Mouse (Mus musculus): Measurements from ENCODE around the gene Hoxb9. TPM values are rescaled to one million over a fixed set of nuclear protein-coding genes. Genes with fewer than 3 reads are reported as not detected.

Hoxb9 gene
- total and polyA plus RNA-seq, 3 experiments = not detected

GRCm38 (mm10) chr11:96324965-96325364, 53.7 kb downstream of the Hoxb9 start:
- Histone ChIP-seq H3K9ac (ENCODE audit: insufficient read depth, low read depth) (no peak overlapping the region), H3K27me3 (replicated peaks) (no peaks in the 10 kb centered on the region), H3K79me2 (replicated peaks; ENCODE audit: control insufficient read depth, extremely low read depth, insufficient read depth, poor library complexity, severe bottlenecking) (no peaks in the 10 kb centered on the region), H3K9me3 (replicated peaks; ENCODE audit: low read length) (no peaks in the 10 kb centered on the region), H3K4me3 (replicated peaks in 1 of 3; ENCODE audit: low read depth in 2 of 3, low read length in 2 of 3, poor library complexity in 1 of 3) (no peak overlapping the region), H3K4me2 (ENCODE audit: insufficient read depth, low read depth, poor library complexity, severe bottlenecking) (no peak overlapping the region), H3K36me3 (replicated peaks in 1 of 2; ENCODE audit: control insufficient read depth in 1 of 2, insufficient read depth in 1 of 2, low read length in 1 of 2) (peaks cover 0 to 9% of the 10 kb centered on the region in 2 experiments), H3K27ac (ENCODE audit: insufficient read depth, low read depth) (no peak overlapping the region), H3K4me1 (ENCODE audit: control insufficient read depth in 1 of 2, insufficient read depth in 2 of 2) (peaks cover 0 to 1% of the 10 kb centered on the region in 2 experiments; a peak in 1 of 4 replicates)
- dilution Hi-C loops (cut with MboI; ENCODE audit: extremely low pct_ligation_motif_present, extremely low pct_unique_long_range_greater_than_20kb, low sequenced_read_pairs) (no loop called here), in situ Hi-C loops (cut with MboI; ENCODE audit: low pct_ligation_motif_present, low pct_unique_long_range_greater_than_20kb, low sequenced_read_pairs) (loop anchor here (25.0 kb wide), 1 partner anchor 212 kb away; no protein-coding TSS in a partner anchor)
- no peak for TF ChIP-seq GABPA (IDR thresholded peaks at IDR 0.05; ENCODE audit: insufficient replicate concordance, low read depth, low read length)
- no peak for TF ChIP-seq MEF2A (IDR thresholded peaks at IDR 0.05; ENCODE audit: borderline replicate concordance, low read depth, low read length)
- TF ChIP-seq EP300 (IDR thresholded peaks at IDR 0.05; ENCODE audit: low read length) = no peak
- no peak for TF ChIP-seq NRF1 (IDR thresholded peaks at IDR 0.05; ENCODE audit: low read depth, low read length)
- no peak for TF ChIP-seq USF1 (IDR thresholded peaks at IDR 0.05; ENCODE audit: low read depth, low read length)
- TF ChIP-seq KAT2A (IDR thresholded peaks at IDR 0.05; ENCODE audit: insufficient replicate concordance, low read length) = no peak
- no peak for TF ChIP-seq CHD1 (IDR thresholded peaks at IDR 0.05; ENCODE audit: low read depth, low read length)
- TF ChIP-seq HCFC1 (IDR thresholded peaks at IDR 0.05; ENCODE audit: low read depth, low read length) = no peak
- TF ChIP-seq IRF4 (IDR thresholded peaks at IDR 0.05; ENCODE audit: low read depth, low read length) = no peak
- TF ChIP-seq ZNF384 (IDR thresholded peaks at IDR 0.05; ENCODE audit: low read depth, low read length) = no peak
- no peak for TF ChIP-seq ZC3H11A (IDR thresholded peaks at IDR 0.05; ENCODE audit: low read depth, low read length)
- no peak for TF ChIP-seq ETS1 (conservative IDR thresholded peaks at IDR 0.05; ENCODE audit: low read depth, low read length)
- DNase-seq (ENCODE audit: extremely low read depth) = no peak

GRCm38 (mm10) chr11:96325747-96326212, 54.5 kb downstream of the Hoxb9 start:
- Histone ChIP-seq H3K4me2 (ENCODE audit: insufficient read depth, low read depth, poor library complexity, severe bottlenecking) (no peak overlapping the region), H3K9ac (ENCODE audit: insufficient read depth, low read depth) (no peak overlapping the region), H3K4me3 (replicated peaks in 1 of 3; ENCODE audit: low read depth in 2 of 3, low read length in 2 of 3, poor library complexity in 1 of 3) (no peak overlapping the region), H3K27ac (ENCODE audit: insufficient read depth, low read depth) (no peak overlapping the region), H3K36me3 (replicated peaks in 1 of 2; ENCODE audit: control insufficient read depth in 1 of 2, insufficient read depth in 1 of 2, low read length in 1 of 2) (peaks cover 0 to 4% of the 10 kb centered on the region in 2 experiments), H3K27me3 (replicated peaks) (no peaks in the 10 kb centered on the region), H3K9me3 (replicated peaks; ENCODE audit: low read length) (no peaks in the 10 kb centered on the region), H3K79me2 (replicated peaks; ENCODE audit: control insufficient read depth, extremely low read depth, insufficient read depth, poor library complexity, severe bottlenecking) (no peaks in the 10 kb centered on the region), H3K4me1 (ENCODE audit: control insufficient read depth in 1 of 2, insufficient read depth in 2 of 2) (no peaks in the 10 kb centered on the region)
- TF ChIP-seq PAX5 (IDR thresholded peaks at IDR 0.05; ENCODE audit: low read length) = no peak
- no peak for TF ChIP-seq IRF4 (IDR thresholded peaks at IDR 0.05; ENCODE audit: low read depth, low read length)
- TF ChIP-seq MEF2A (IDR thresholded peaks at IDR 0.05; ENCODE audit: borderline replicate concordance, low read depth, low read length) = no peak
- no peak for TF ChIP-seq ZMIZ1 (IDR thresholded peaks at IDR 0.05; ENCODE audit: low read depth, low read length)
- TF ChIP-seq ELF1 (IDR thresholded peaks at IDR 0.05; ENCODE audit: low read depth, low read length) = no peak
- no peak for TF ChIP-seq EP300 (IDR thresholded peaks at IDR 0.05; ENCODE audit: low read length)
- TF ChIP-seq MYC (IDR thresholded peaks at IDR 0.05; ENCODE audit: low read depth, low read length) = no peak
- TF ChIP-seq HCFC1 (IDR thresholded peaks at IDR 0.05; ENCODE audit: low read depth, low read length) = no peak
- no peak for TF ChIP-seq JUN (IDR thresholded peaks at IDR 0.05; ENCODE audit: insufficient read depth, low read depth, low read length)
- TF ChIP-seq KAT2A (IDR thresholded peaks at IDR 0.05; ENCODE audit: insufficient replicate concordance, low read length) = no peak
- TF ChIP-seq MXI1 (IDR thresholded peaks at IDR 0.05; ENCODE audit: low read depth, low read length) = no peak
- in situ Hi-C loops (cut with MboI; ENCODE audit: low pct_ligation_motif_present, low pct_unique_long_range_greater_than_20kb, low sequenced_read_pairs) = no loop called here
- dilution Hi-C loops (cut with MboI; ENCODE audit: extremely low pct_ligation_motif_present, extremely low pct_unique_long_range_greater_than_20kb, low sequenced_read_pairs) = no loop called here
- no peak for DNase-seq (ENCODE audit: extremely low read depth)

Other genes with a start within 250 kb of the Hoxb9 start
- gene Gip, start 246.9 kb upstream of the Hoxb9 start, total RNA-seq (2012; rRNA removed) = not detected in 2 replicates
- gene Gip, start 246.9 kb upstream of the Hoxb9 start, total RNA-seq (2014; rRNA removed) = not detected in 2 replicates
- gene Gip, start 246.9 kb upstream of the Hoxb9 start, polyA plus RNA-seq (2012; ENCODE audit: insufficient read length, low read depth) = not detected in 2 replicates
- gene Snf8, start 236.6 kb upstream of the Hoxb9 start, total RNA-seq (2012; rRNA removed) = 113 and 133 TPM in 2 replicates
- gene Snf8, start 236.6 kb upstream of the Hoxb9 start, total RNA-seq (2014; rRNA removed) = 66.9 and 70.8 TPM in 2 replicates
- gene Snf8, start 236.6 kb upstream of the Hoxb9 start, polyA plus RNA-seq (2012; ENCODE audit: insufficient read length, low read depth) = 199 and 208 TPM in 2 replicates
- 51.3 and 60.4 TPM in 2 replicates for gene Ube2z, start 206.1 kb upstream of the Hoxb9 start, total RNA-seq (2012; rRNA removed)
- 62.1 and 64.2 TPM in 2 replicates for gene Ube2z, start 206.1 kb upstream of the Hoxb9 start, total RNA-seq (2014; rRNA removed)
- 66.0 and 67.8 TPM in 2 replicates for gene Ube2z, start 206.1 kb upstream of the Hoxb9 start, polyA plus RNA-seq (2012; ENCODE audit: insufficient read length, low read depth)
- gene Atp5g1, start 195.8 kb upstream of the Hoxb9 start, total RNA-seq (2012; rRNA removed) = 851 and 995 TPM in 2 replicates
- 669 and 778 TPM in 2 replicates for gene Atp5g1, start 195.8 kb upstream of the Hoxb9 start, total RNA-seq (2014; rRNA removed)
- 788 and 969 TPM in 2 replicates for gene Atp5g1, start 195.8 kb upstream of the Hoxb9 start, polyA plus RNA-seq (2012; ENCODE audit: insufficient read length, low read depth)
- gene Calcoco2, start 159.5 kb upstream of the Hoxb9 start, total RNA-seq (2012; rRNA removed) = not detected in 2 replicates
- not detected in 2 replicates for gene Calcoco2, start 159.5 kb upstream of the Hoxb9 start, total RNA-seq (2014; rRNA removed)
- not detected in 2 replicates for gene Calcoco2, start 159.5 kb upstream of the Hoxb9 start, polyA plus RNA-seq (2012; ENCODE audit: insufficient read length, low read depth)
- not detected in 2 replicates for gene Ttll6, start 137.7 kb upstream of the Hoxb9 start, total RNA-seq (2012; rRNA removed)
- gene Ttll6, start 137.7 kb upstream of the Hoxb9 start, total RNA-seq (2014; rRNA removed) = not detected in 2 replicates
- gene Ttll6, start 137.7 kb upstream of the Hoxb9 start, polyA plus RNA-seq (2012; ENCODE audit: insufficient read length, low read depth) = 0.09 TPM in 1 of 2 replicates, not detected in the other
- 0.08 TPM in 2 replicates for gene Hoxb13, start 77.1 kb upstream of the Hoxb9 start, total RNA-seq (2012; rRNA removed)
- gene Hoxb13, start 77.1 kb upstream of the Hoxb9 start, total RNA-seq (2014; rRNA removed) = not detected in 2 replicates
- 0.15 TPM in 1 of 2 replicates, not detected in the other for gene Hoxb13, start 77.1 kb upstream of the Hoxb9 start, polyA plus RNA-seq (2012; ENCODE audit: insufficient read length, low read depth)
- gene Hoxb8, start 10.4 kb downstream of the Hoxb9 start, total RNA-seq (2012; rRNA removed) = not detected in 2 replicates
- gene Hoxb8, start 10.4 kb downstream of the Hoxb9 start, total RNA-seq (2014; rRNA removed) = not detected in 2 replicates
- gene Hoxb8, start 10.4 kb downstream of the Hoxb9 start, polyA plus RNA-seq (2012; ENCODE audit: insufficient read length, low read depth) = not detected in 2 replicates
- not detected in 2 replicates for gene Hoxb7, start 15.2 kb downstream of the Hoxb9 start, total RNA-seq (2012; rRNA removed)
- not detected in 2 replicates for gene Hoxb7, start 15.2 kb downstream of the Hoxb9 start, total RNA-seq (2014; rRNA removed)
- not detected in 2 replicates for gene Hoxb7, start 15.2 kb downstream of the Hoxb9 start, polyA plus RNA-seq (2012; ENCODE audit: insufficient read length, low read depth)
- 0.34 and 1.1 TPM in 2 replicates for gene Hoxb6, start 21.0 kb downstream of the Hoxb9 start, total RNA-seq (2012; rRNA removed)
- 0.12 TPM in 1 of 2 replicates, not detected in the other for gene Hoxb6, start 21.0 kb downstream of the Hoxb9 start, total RNA-seq (2014; rRNA removed)
- gene Hoxb6, start 21.0 kb downstream of the Hoxb9 start, polyA plus RNA-seq (2012; ENCODE audit: insufficient read length, low read depth) = 0.31 and 0.53 TPM in 2 replicates
- 0.04 and 0.08 TPM in 2 replicates for gene Hoxb5, start 31.9 kb downstream of the Hoxb9 start, total RNA-seq (2012; rRNA removed)
- gene Hoxb5, start 31.9 kb downstream of the Hoxb9 start, total RNA-seq (2014; rRNA removed) = not detected in 2 replicates
- 0.13 TPM in 1 of 2 replicates, not detected in the other for gene Hoxb5, start 31.9 kb downstream of the Hoxb9 start, polyA plus RNA-seq (2012; ENCODE audit: insufficient read length, low read depth)
- gene Hoxb4, start 46.8 kb downstream of the Hoxb9 start, total RNA-seq (2012; rRNA removed) = 2.9 and 3.3 TPM in 2 replicates
- gene Hoxb4, start 46.8 kb downstream of the Hoxb9 start, total RNA-seq (2014; rRNA removed) = 2.5 and 2.7 TPM in 2 replicates
- gene Hoxb4, start 46.8 kb downstream of the Hoxb9 start, polyA plus RNA-seq (2012; ENCODE audit: insufficient read length, low read depth) = 5.5 and 5.6 TPM in 2 replicates
- gene Hoxb3, start 51.9 kb downstream of the Hoxb9 start, total RNA-seq (2012; rRNA removed) = 0.08 and 0.21 TPM in 2 replicates
- 0.07 TPM in 1 of 2 replicates, not detected in the other for gene Hoxb3, start 51.9 kb downstream of the Hoxb9 start, total RNA-seq (2014; rRNA removed)
- gene Hoxb3, start 51.9 kb downstream of the Hoxb9 start, polyA plus RNA-seq (2012; ENCODE audit: insufficient read length, low read depth) = 0.29 and 0.59 TPM in 2 replicates
- not detected in 2 replicates for gene Hoxb2, start 79.1 kb downstream of the Hoxb9 start, total RNA-seq (2012; rRNA removed)
- gene Hoxb2, start 79.1 kb downstream of the Hoxb9 start, total RNA-seq (2014; rRNA removed) = not detected in 2 replicates
- not detected in 2 replicates for gene Hoxb2, start 79.1 kb downstream of the Hoxb9 start, polyA plus RNA-seq (2012; ENCODE audit: insufficient read length, low read depth)
- not detected in 2 replicates for gene Hoxb1, start 94.3 kb downstream of the Hoxb9 start, total RNA-seq (2012; rRNA removed)
- not detected in 2 replicates for gene Hoxb1, start 94.3 kb downstream of the Hoxb9 start, total RNA-seq (2014; rRNA removed)
- not detected in 2 replicates for gene Hoxb1, start 94.3 kb downstream of the Hoxb9 start, polyA plus RNA-seq (2012; ENCODE audit: insufficient read length, low read depth)
- not detected in 2 replicates for gene Skap1, start 193.1 kb downstream of the Hoxb9 start, total RNA-seq (2012; rRNA removed)
- gene Skap1, start 193.1 kb downstream of the Hoxb9 start, total RNA-seq (2014; rRNA removed) = not detected in 2 replicates
- not detected in 2 replicates for gene Skap1, start 193.1 kb downstream of the Hoxb9 start, polyA plus RNA-seq (2012; ENCODE audit: insufficient read length, low read depth)